Mouse (Mus musculus): ENCODE measurements around the gene Jmjd6. TPM values are rescaled to one million over a fixed set of nuclear protein-coding genes. Genes with fewer than 3 reads are reported as not detected.

Gene Jmjd6
- polyA plus RNA-seq (2015; fragmentation: Nextera tagmentation; extraction: Ambion mirVana): 73.4 and 77.7 TPM in 2 replicates

- Histone ChIP-seq H3K4me1 (peaks cover 66% of the 10 kb centered on the region), H3K36me3 (peaks cover 40% of the 10 kb centered on the region)
Observed at GRCm38 (mm10) chr11:116843261-116844233, at the start of gene Jmjd6, which contains the start of gene Mettl23. Jmjd6 (minus strand) TSS chr11:116843449. Mettl23 (plus strand) TSS chr11:116843278.

GRCm38 (mm10) chr11:116887136-116887535 lies 43.9 kb upstream of the Jmjd6 start:
- Histone ChIP-seq H3K27me3 (no peaks in the 10 kb centered on the region; the same call in 1 of the 2 replicates), H3K9me3 (no peaks in the 10 kb centered on the region), H3K36me3 (no peaks in the 10 kb centered on the region), H3K27ac (no peak overlapping the region), H3K4me3 (no peak overlapping the region), H3K4me1 (peaks cover 10% of the 10 kb centered on the region), H3K9ac (no peak overlapping the region), H3K4me2 (no peak overlapping the region)
- 60% methylated on average over 5 of the region's 5 CpGs for WGBS
- no peak for ATAC-seq (ENCODE audit: insufficient number of reproducible peaks, insufficient read depth, low FRiP score, low TSS enrichment, low read depth)

More at GRCm38 (mm10) chr11:116843261-116844233, at the start of gene Jmjd6, which contains the start of gene Mettl23:
- H3K27ac ChIP-seq: peak within 1 kb of the TSS; percentile 97
- WGBS: 1% methylated on average over 72 of the region's 72 CpGs
- peak; percentile 89 for ATAC-seq (ENCODE audit: insufficient number of reproducible peaks, insufficient read depth, low FRiP score, low TSS enrichment, low read depth)
- H3K9me3 ChIP-seq: no peaks in the 10 kb centered on the region
- H3K27me3 ChIP-seq: no peaks in the 10 kb centered on the region
- peak within 1 kb of the TSS; percentile 83 for H3K4me3 ChIP-seq
- peak within 1 kb of the TSS; percentile 80 for H3K4me2 ChIP-seq
- peak within 1 kb of the TSS; percentile 90 for H3K9ac ChIP-seq

- no peak overlapping the region; the same call in 1 of the 2 replicates for H3K27ac ChIP-seq
- ATAC-seq (ENCODE audit: insufficient number of reproducible peaks, insufficient read depth, low FRiP score, low TSS enrichment, low read depth): peak; percentile 61; the same call in 1 of the 2 replicates
- peak overlapping the region; percentile 64 for H3K9ac ChIP-seq
- H3K4me2 ChIP-seq: peak overlapping the region; percentile 63
- 6% methylated on average over 27 of the region's 28 CpGs for WGBS
- H3K36me3 ChIP-seq: no peaks in the 10 kb centered on the region
- peaks cover 10% of the 10 kb centered on the region for H3K4me1 ChIP-seq
- no peaks in the 10 kb centered on the region; the same call in 1 of the 2 replicates for H3K27me3 ChIP-seq
- H3K9me3 ChIP-seq: no peaks in the 10 kb centered on the region
- peak overlapping the region; percentile 36 for H3K4me3 ChIP-seq
Observed at GRCm38 (mm10) chr11:116885275-116886151, 42.3 kb upstream of the Jmjd6 start.

GRCm38 (mm10) chr11:116884061-116884460 lies 40.8 kb upstream of the Jmjd6 start:
- H3K27me3 ChIP-seq: no peaks in the 10 kb centered on the region; the same call in 1 of the 2 replicates
- ATAC-seq (ENCODE audit: insufficient number of reproducible peaks, insufficient read depth, low FRiP score, low TSS enrichment, low read depth): no peak
- 79% methylated on average over 6 of the region's 6 CpGs for WGBS

GRCm38 (mm10) chr11:116882446-116882845 lies 39.2 kb upstream of the Jmjd6 start:
- Histone ChIP-seq H3K4me2 (no peak overlapping the region), H3K27me3 (no peaks in the 10 kb centered on the region), H3K9ac (no peak overlapping the region), H3K27ac (no peak overlapping the region), H3K4me3 (no peak overlapping the region), H3K36me3 (no peaks in the 10 kb centered on the region), H3K4me1 (peaks cover 10% of the 10 kb centered on the region), H3K9me3 (no peaks in the 10 kb centered on the region)
- ATAC-seq (ENCODE audit: insufficient number of reproducible peaks, insufficient read depth, low FRiP score, low TSS enrichment, low read depth): no peak
- WGBS: 86% methylated on average over 10 of the region's 10 CpGs

More at GRCm38 (mm10) chr11:116884061-116884460, 40.8 kb upstream of the Jmjd6 start:
- Histone ChIP-seq H3K9me3 (no peaks in the 10 kb centered on the region), H3K4me2 (no peak overlapping the region), H3K4me3 (no peak overlapping the region), H3K36me3 (no peaks in the 10 kb centered on the region), H3K27ac (no peak overlapping the region), H3K4me1 (peaks cover 10% of the 10 kb centered on the region), H3K9ac (no peak overlapping the region)

- Histone ChIP-seq H3K9me3 (no peaks in the 10 kb centered on the region), H3K27me3 (no peaks in the 10 kb centered on the region), H3K4me1 (peaks cover 10% of the 10 kb centered on the region), H3K4me3 (no peak overlapping the region), H3K27ac (no peak overlapping the region), H3K36me3 (no peaks in the 10 kb centered on the region), H3K9ac (no peak overlapping the region), H3K4me2 (no peak overlapping the region)
- 51% methylated on average over 5 of the region's 5 CpGs for WGBS
- no peak for ATAC-seq (ENCODE audit: insufficient number of reproducible peaks, insufficient read depth, low FRiP score, low TSS enrichment, low read depth)
Observed at GRCm38 (mm10) chr11:116881440-116881839, 38.2 kb upstream of the Jmjd6 start.

GRCm38 (mm10) chr11:116880839-116881238 lies 37.6 kb upstream of the Jmjd6 start:
- Histone ChIP-seq H3K4me3 (no peak overlapping the region), H3K36me3 (peaks cover under 1% of the 10 kb centered on the region; the same call in 1 of the 2 replicates), H3K27me3 (no peaks in the 10 kb centered on the region), H3K4me2 (no peak overlapping the region), H3K9me3 (no peaks in the 10 kb centered on the region), H3K27ac (no peak overlapping the region), H3K4me1 (peaks cover 5% of the 10 kb centered on the region), H3K9ac (no peak overlapping the region)
- 62% methylated on average over 7 of the region's 7 CpGs for WGBS
- ATAC-seq (ENCODE audit: insufficient number of reproducible peaks, insufficient read depth, low FRiP score, low TSS enrichment, low read depth): no peak

GRCm38 (mm10) chr11:116878454-116878853 lies 35.2 kb upstream of the Jmjd6 start:
- H3K27ac ChIP-seq: no peak overlapping the region
- H3K4me1 ChIP-seq: peaks cover 5% of the 10 kb centered on the region; the same call in 1 of the 2 replicates
- H3K36me3 ChIP-seq: peaks cover 21% of the 10 kb centered on the region
- no peak overlapping the region for H3K4me2 ChIP-seq
- H3K9me3 ChIP-seq: no peaks in the 10 kb centered on the region
- no peak overlapping the region for H3K4me3 ChIP-seq
- H3K9ac ChIP-seq: no peak overlapping the region
- 90% methylated on average over 8 of the region's 8 CpGs for WGBS
- H3K27me3 ChIP-seq: no peaks in the 10 kb centered on the region
- no peak for ATAC-seq (ENCODE audit: insufficient number of reproducible peaks, insufficient read depth, low FRiP score, low TSS enrichment, low read depth)

GRCm38 (mm10) chr11:116873987-116874386 lies 30.7 kb upstream of the Jmjd6 start:
- 52% methylated on average over 20 of the region's 20 CpGs for WGBS

GRCm38 (mm10) chr11:116871538-116871937 lies 28.3 kb upstream of the Jmjd6 start:
- no peak overlapping the region for H3K9ac ChIP-seq

More at GRCm38 (mm10) chr11:116873987-116874386, 30.7 kb upstream of the Jmjd6 start:
- H3K4me3 ChIP-seq: no peak overlapping the region
- peak overlapping the region; percentile 18; the same call in 1 of the 2 replicates for H3K4me2 ChIP-seq
- peak overlapping the region; percentile 68 for H3K27ac ChIP-seq
- peaks cover 44% of the 10 kb centered on the region for H3K36me3 ChIP-seq
- H3K27me3 ChIP-seq: no peaks in the 10 kb centered on the region
- H3K9ac ChIP-seq: 0 out of 2 replicates have a peak overlapping the region, but pooled peaks have one; percentile 16
- no peaks in the 10 kb centered on the region for H3K9me3 ChIP-seq
- H3K4me1 ChIP-seq: peaks cover 9% of the 10 kb centered on the region; the same call in 1 of the 2 replicates
- ATAC-seq (ENCODE audit: insufficient number of reproducible peaks, insufficient read depth, low FRiP score, low TSS enrichment, low read depth): no peak

GRCm38 (mm10) chr11:116869641-116870040 lies 26.4 kb upstream of the Jmjd6 start:
- peaks cover 9% of the 10 kb centered on the region; the same call in 1 of the 2 replicates for H3K4me1 ChIP-seq
- H3K27me3 ChIP-seq: no peaks in the 10 kb centered on the region
- no peaks in the 10 kb centered on the region for H3K9me3 ChIP-seq
- WGBS: 78% methylated on average over 4 of the region's 4 CpGs
- H3K4me2 ChIP-seq: no peak overlapping the region
- no peak for ATAC-seq (ENCODE audit: insufficient number of reproducible peaks, insufficient read depth, low FRiP score, low TSS enrichment, low read depth)
- H3K36me3 ChIP-seq: peaks cover 73% of the 10 kb centered on the region
- no peak overlapping the region for H3K4me3 ChIP-seq
- no peak overlapping the region for H3K9ac ChIP-seq
- 0 out of 2 replicates have a peak overlapping the region, but pooled peaks have one; percentile 28 for H3K27ac ChIP-seq

More at GRCm38 (mm10) chr11:116871538-116871937, 28.3 kb upstream of the Jmjd6 start:
- ATAC-seq (ENCODE audit: insufficient number of reproducible peaks, insufficient read depth, low FRiP score, low TSS enrichment, low read depth): no peak
- no peak overlapping the region for H3K4me2 ChIP-seq
- no peaks in the 10 kb centered on the region for H3K9me3 ChIP-seq
- H3K36me3 ChIP-seq: peaks cover 63% of the 10 kb centered on the region
- WGBS: 62% methylated on average over 9 of the region's 9 CpGs
- H3K27ac ChIP-seq: no peak overlapping the region
- H3K27me3 ChIP-seq: no peaks in the 10 kb centered on the region
- H3K4me1 ChIP-seq: peaks cover 9% of the 10 kb centered on the region; the same call in 1 of the 2 replicates
- no peak overlapping the region for H3K4me3 ChIP-seq
